Mouse (Mus musculus) thymus, postnatal 14 days (tissue): ENCODE measurements around the gene Slc41a1.

Experiments
- DNase-seq: peaks from one replicate; pipeline ENCODE4 v3.0.0; 2021

Gene Slc41a1

GRCm38 (mm10) chr1:131827207-131827786 lies at the start of gene Slc41a1:
TSS of gene Slc41a1 (plus strand) at chr1:131827493.
- DNase-seq = peak; percentile 52

- DNase-seq = no peak
Observed at GRCm38 (mm10) chr1:131794591-131794990, 32.7 kb upstream of the Slc41a1 start.

DNA sequence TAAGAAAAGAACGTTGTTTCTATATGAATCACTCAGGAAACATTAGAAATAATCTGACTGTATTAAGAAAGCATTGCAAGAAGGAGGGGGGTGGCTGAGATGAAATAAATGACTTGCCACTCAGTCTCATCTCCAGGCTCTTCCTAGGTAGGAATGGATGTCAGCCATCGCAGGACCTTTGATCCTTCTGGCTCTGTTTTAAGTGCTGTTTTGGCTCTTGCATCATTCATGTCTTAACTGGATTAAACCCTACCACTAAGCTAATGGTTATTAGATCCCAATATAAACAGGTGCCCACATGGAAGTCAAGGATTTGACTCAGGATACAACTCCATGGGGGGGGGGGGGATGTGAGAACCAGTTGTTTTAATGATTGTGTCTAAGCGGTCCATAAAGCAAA lies 32.1 kb upstream of the Slc41a1 start:
- no peak for DNase-seq

DNA sequence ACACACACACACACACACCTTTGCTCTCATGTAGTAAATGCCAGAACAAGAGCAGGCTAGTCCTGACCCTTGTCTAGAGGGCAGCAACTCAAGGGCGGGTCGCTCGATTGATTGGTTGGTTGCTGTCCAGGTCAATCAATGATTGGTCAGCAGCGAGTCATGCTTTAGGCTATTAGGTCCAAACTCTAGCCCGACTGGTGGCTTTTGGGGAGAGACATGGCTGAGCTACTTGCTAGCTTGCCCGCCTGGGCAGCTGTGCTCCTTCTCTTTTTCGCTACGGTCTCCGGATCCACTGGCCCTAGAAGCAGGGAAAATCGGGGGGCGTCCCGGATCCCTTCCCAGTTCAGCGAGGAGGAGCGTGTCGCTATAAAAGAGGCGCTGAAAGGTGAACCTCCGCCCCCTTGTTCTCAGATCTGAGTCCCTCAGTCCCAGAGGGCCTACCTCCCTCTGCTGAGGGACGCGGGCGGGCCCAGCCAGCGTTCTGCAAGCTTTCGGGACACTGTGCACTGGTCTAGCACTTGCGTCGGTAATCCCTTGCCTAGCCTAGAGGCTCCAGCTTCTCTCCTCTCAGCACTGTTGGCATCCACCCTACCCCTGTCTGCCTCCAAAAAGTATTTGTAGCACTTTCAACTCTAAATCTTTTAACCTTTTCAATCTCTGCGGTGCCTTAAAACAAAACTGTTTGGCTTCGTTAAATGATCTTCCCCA lies 29.9 kb upstream of the Slc41a1 start, which contains the start of gene Pm20d1:
Pm20d1 (plus strand) TSS at position 180 of the 708 bp plus-strand sequence.
- no peak for DNase-seq

- no peak for DNase-seq
Observed at GRCm38 (mm10) chr1:131800001-131800400, 27.3 kb upstream of the Slc41a1 start.

GRCm38 (mm10) chr1:131801071-131801470 lies 26.2 kb upstream of the Slc41a1 start:
- no peak for DNase-seq

DNA sequence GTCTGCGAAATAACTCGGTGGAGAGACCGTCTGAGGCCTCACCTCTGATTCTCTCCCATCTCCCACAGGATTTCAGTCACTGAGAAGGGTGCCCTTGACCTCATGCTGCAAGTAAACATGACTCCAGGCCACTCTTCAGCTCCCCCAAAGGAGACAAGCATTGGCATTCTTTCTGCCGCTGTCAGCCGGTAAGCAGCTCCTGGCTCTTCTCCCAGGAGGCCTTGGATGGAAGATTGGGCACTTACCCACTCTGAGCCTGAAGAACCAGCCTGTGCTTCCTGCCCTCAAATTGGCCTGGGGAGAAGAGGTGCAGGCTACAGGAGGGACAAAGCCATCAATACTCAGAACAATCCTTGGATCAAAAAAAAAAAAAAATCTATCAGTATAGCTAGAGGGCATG lies 24.6 kb upstream of the Slc41a1 start:
- DNase-seq = peak; percentile 1

- DNase-seq = no peak
Observed at GRCm38 (mm10) chr1:131804166-131804565, 23.1 kb upstream of the Slc41a1 start.

DNA sequence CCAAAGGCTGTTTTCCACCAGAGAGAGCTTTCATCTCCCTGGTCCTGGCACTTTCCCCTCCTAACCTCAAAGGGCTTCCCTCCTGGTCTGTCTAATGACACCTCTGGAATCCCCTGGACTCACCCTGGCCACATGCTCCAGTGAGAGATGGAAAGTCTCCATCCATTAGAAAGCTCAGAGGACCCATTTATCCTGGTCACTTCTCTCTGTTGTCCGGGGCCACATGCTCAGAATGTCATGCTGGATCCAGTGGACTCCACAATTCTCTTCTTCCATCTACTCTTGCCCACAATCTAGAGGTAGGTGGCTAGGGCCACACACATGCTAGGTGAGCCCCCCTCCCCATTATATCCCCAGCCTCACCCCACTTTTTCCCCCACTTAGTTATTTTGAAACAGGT lies 18.3 kb upstream of the Slc41a1 start:
- no peak for DNase-seq

GRCm38 (mm10) chr1:131809651-131810050 lies 17.6 kb upstream of the Slc41a1 start:
- no peak for DNase-seq

- DNase-seq = no peak
Observed at GRCm38 (mm10) chr1:131811393-131811792, 15.9 kb upstream of the Slc41a1 start.

DNA sequence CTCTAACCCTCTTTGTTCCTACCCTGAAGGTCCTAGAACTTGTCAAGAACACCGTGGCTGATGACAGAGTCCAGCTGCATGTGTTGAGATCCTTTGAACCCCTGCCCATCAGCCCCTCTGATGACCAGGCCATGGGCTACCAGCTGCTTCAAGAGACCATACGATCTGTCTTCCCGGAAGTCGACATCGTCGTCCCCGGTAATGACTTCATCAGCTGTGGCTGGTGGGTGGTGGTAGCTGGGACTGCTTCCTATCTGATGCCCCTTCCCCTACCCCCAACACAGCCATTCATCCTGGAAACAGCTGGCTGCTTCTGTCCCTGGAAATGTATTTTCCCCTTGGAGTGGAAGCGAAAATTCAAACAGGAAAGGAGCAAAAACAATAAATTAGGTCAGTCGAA lies 15.3 kb upstream of the Slc41a1 start:
- DNase-seq = no peak

DNA sequence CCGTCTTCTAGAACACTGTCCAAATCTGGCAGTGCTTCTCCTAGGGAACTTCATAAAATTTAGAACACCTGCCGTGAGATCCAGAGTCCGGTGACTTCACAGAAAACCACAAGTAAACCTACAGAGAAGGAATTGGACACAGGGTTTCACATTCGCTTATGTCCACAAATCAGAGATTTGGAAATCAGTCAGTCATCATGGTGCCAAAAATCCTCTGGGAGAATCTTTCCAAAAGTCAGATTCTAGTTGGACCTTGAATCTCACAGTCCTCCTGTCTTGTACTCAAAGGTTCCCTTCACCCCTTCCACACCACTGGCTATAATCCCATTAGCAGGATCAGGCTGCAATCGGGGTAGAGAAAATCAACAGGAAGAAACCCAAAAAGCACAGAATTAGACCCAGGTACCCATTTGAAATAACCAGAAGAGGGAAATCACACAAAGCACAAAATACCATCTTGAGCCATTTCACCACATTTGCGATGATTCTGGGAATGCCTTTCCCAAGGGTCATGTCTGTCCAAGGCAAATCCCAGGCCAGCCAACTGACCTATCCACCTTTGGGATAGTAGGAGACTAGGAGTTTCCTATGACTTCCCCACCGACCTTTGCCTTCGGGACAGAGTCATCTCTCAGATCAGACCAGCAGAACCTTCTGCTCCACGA lies 14.5 kb upstream of the Slc41a1 start:
- no peak for DNase-seq

DNA sequence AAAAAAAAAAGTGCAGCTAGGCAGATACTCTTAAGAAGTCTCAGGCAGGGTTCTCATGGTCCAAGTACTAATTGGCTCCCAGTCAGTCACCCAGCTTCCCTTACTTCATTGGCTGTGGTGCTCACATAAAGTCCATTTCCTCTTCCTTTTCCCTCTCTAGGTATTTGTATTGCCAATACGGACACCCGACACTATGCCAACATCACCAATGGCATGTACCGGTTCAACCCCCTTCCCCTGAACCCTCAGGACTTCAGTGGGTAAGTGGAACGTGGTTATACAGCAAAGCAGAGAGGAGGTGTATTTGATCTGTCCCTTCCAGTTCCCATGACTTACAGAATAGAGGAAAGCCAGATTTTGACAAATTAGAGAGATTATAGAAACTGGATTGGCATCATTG lies 13.6 kb upstream of the Slc41a1 start:
- DNase-seq = no peak

- peak; percentile 40 for DNase-seq
Observed at GRCm38 (mm10) chr1:131814191-131814590, 13.1 kb upstream of the Slc41a1 start.

GRCm38 (mm10) chr1:131816886-131817285 lies 10.4 kb upstream of the Slc41a1 start:
- no peak for DNase-seq

DNA sequence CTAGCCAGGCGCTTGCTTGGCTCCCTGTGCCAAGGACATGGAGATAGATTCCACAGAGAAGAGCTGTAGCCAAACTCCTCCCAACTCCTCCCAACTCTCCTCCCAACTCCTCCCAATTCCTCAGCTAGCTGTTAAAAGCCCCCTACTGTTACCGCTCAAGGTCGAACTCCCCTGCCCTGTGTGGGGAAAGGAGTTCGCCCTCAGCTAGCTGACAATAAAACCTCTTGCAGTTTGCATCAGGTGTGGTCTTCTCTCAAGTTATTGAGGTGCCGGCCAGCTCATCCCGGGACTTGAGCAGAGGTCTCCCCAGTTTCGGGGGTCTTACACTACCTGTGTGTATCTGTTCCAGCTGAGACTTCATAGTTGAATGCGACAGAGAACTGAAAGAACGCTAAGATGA lies 6.9 kb upstream of the Slc41a1 start:
- peak; percentile 23 for DNase-seq

DNA sequence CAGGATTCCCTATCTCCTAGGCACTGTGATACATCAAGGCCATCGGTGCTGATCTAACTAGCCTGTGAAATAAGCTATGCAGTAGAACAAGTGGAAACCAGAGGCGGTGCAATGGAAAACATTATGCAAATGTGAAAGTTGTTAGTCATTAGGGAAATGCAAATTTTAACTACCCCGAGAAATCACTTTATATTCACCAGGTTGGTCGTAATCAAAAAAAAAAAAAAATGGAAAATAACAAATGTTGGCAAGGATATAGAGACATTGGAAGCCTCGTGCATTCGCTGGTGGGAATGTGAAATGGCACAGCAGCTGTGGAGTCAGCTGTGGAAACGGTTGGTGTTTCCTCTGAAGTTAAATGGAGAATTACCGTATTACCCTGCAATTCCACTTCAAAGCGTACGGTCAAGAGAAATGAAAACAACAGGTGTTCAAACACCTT lies 6.4 kb upstream of the Slc41a1 start:
- peak; percentile 37 for DNase-seq

DNA sequence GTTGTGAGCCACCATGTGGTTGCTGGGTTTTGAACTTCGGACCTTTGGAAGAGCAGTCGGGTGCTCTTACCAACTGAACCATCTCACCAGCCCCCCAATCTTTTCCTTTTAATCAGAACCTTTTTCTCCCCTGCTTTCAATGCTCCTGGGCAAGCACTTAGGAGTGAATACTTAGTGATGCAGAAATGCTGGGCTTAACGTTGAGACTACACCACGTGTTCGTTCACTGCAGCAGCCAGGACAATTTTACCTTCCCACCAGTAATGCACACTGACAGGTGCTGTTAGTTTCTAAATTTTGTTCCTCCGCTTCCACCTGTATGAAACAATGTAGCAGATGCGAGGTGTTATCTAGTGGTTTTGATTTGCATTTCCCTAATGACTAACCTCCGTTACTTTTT lies 5.0 kb upstream of the Slc41a1 start:
- no peak for DNase-seq

GRCm38 (mm10) chr1:131822856-131823492 lies 4.3 kb upstream of the Slc41a1 start:
- no peak for DNase-seq

DNA sequence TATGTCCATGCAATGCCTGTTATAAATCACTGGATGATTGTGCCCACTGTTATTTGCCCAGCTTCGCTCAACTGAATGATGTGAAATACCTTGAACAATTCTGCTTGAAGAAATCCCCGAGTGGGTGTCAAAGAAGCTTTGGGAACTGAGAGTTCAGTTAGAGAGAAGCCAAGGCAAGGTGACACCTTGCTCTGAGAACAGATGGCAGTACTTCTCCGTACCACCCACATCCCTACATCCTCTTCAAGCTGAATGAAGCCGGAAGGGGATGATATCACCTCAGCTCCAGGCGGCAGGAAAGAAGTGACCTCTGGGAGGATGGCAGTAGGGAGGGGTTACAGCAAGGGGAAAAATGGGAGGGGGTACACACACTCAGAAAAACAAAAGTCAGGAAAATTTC lies 3.7 kb upstream of the Slc41a1 start:
- no peak for DNase-seq

DNA sequence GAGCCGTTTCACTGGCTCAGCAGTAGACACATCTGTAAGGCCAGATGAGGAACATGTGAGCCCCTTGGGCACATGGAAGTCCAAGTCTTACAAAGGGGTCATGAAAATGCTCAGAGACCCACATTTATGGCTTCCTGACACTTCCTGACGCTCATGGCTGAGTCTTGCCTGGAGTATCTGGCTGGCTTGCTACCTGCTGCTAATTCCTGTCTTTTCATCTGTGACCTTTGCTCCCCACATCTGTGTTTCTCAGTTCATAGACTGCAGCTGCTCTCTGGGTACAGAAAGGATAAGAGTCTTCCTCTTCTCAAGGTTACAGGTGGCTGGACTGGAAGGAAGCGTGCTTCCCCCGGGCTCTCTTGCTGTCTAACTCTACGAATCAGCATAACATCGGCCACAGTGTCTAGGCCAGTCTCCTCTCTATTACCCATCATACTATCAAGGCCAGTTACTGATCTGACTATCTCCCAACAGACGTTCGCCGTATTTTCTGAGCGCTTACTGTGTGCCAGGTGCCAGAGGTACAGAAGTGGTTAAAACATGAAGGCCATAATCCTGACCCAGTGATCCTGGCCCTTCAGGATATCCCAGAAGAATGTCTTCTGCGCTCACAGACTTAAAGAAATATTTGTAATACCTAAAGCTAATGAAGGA lies 2.6 kb upstream of the Slc41a1 start:
- DNase-seq = peak; percentile 29

DNA sequence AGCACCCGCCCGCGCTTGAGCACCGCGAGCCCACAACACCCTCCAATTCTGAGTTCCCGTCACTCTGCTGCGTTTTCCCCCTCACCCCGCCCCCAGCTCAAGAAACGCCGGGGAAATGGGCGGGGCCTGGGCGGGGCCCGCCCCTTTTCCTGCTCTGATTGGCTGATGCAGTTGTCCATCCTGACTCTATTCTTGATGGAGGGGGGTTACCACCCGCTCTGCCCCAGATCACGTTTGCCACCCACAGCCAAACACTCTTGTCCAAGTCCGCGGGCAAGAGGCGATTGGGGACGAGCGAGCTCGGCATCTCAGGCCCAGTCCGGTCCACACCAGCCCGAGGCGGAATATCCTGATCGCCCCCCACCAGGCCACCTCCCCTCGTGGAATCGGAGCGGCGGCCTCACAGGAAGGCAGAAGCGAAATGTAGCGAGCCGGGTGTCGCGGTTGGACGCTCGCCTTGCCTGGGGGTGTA lies 530 bp downstream of the Slc41a1 start:
- DNase-seq = peak; percentile 94
